Mouse (Mus musculus): ENCODE results near the gene Atic.

- TF ChIP-seq CTCF (IDR thresholded peaks at IDR 0.05) (no peak), EP300 (IDR thresholded peaks at IDR 0.05) (no peak)
Measured at GRCm38 (mm10) chr1:71623625-71624024, 66.7 kb downstream of the Atic start.

Data from lung, postnatal 0 days (tissue).